Mouse (Mus musculus) c-Kit-positive CD71-negative TER-119-negative erythroid progenitor cells, embryonic 14.5 days (primary cell): ENCODE measurements around the gene Myh6.

ENCODE experiments used
- DNase-seq: peaks from one replicate; pipeline ENCODE4 v3.0.0-alpha.2; 2013; ENCODE audit warnings: low read depth

Gene Myh6

GRCm38 (mm10) chr14:54932645-54933150 is 34.0 kb downstream of the Myh6 start, which contains the start of gene Il25:
Gene Il25 (plus strand): TSS chr14:54932695.
- no peak for DNase-seq

DNA sequence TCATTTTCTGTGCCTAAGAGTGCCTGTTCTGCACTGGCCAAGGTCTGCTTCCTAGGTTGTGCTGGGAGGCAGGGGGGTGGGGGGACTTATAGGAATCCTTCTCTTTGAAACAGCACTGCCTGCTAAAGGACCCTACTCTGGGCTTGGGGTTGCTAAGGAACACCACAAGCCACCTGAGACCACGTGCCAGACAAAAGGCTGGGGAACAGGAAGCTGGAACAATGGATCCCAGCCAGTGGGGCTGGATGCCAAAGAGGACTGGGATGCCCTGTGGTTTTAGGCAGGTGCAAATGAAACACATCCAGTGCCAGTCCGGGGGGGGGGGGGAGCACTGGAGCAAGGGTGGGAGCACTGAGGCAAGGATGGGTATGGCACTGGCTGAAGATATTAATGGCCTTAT is 36.3 kb downstream of the Myh6 start:
- no peak for DNase-seq

GRCm38 (mm10) chr14:54929801-54930200 is 36.9 kb downstream of the Myh6 start:
- no peak for DNase-seq

- no peak for DNase-seq
Measured at GRCm38 (mm10) chr14:54927296-54927695, 39.4 kb downstream of the Myh6 start.

GRCm38 (mm10) chr14:54926401-54927158 is 40.1 kb downstream of the Myh6 start:
- DNase-seq, result no peak

GRCm38 (mm10) chr14:54925349-54926342 is 41.1 kb downstream of the Myh6 start, which contains the start of gene Efs:
Gene Efs (minus strand): TSS chr14:54926126.
- no peak for DNase-seq

DNA sequence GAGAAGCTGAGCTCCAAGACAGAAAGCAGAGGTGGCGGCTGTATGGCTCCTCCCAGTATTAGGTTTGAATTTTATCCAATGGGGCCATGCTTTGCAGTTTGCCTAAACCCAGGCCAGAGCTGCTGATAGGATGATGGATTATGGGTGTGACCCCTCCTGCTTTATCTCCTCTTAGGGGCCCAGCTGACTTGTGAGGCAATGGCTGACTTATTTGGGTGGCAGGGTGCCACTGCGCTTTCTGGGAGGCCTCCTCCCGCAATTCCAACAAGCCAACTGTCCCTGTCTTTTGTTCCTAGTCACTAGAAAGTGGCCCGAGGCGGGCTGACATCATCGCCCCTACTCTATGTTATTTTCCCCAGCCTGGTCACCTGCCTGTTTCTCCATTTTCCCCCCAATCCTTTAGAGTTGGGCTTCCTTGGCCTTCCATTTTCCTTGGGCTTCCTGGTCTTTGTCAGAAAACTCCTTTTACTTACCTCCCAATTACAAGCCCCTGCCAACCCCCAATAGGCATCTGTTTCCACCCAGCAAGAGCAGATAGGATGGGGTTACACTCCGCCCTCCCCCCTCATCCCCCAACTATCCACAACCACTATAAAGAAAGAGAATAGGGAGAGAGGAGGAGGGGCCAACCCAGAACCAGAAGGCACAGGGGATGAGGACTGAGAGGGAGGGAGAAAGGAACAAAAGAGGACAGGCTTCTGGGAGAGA is 41.9 kb downstream of the Myh6 start:
- DNase-seq, result no peak

DNA sequence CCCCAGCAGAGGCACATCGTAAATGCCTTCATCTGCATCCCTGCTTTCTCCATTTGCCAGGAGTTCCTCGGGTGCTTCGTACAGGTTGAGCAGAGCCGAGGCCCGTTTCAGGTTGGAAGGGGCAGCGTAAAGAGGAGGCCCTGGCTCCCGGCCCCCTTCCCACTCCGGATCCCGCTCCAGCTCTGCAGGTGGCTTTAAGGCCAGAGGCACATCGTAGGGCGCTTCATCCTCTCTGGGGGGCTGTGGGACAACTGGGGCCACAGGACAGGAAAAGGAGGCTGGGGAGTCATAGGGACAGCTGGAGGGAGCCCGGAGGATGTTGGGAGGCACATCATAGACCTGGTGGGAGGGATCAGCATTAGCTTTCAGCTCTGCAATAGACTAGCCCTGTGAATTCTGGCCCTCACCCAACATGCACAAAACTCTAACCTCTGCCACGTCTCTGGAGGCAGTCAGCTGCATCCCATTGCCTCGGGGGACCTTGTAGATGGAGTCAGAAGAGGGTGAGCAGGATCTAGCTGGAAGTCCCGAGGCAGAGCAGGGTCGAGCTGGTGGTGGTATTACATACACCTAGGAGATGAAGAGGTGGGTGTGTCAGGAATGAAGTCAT is 46.5 kb downstream of the Myh6 start:
- no peak for DNase-seq

GRCm38 (mm10) chr14:54913343-54913742 is 53.4 kb downstream of the Myh6 start:
- DNase-seq, result no peak

- no peak for DNase-seq
Measured at GRCm38 (mm10) chr14:54912886-54913285, 53.8 kb downstream of the Myh6 start, which contains the start of gene Slc22a17. Gene Slc22a17 (minus strand): TSS chr14:54913132.

GRCm38 (mm10) chr14:54912109-54912850 is 54.4 kb downstream of the Myh6 start:
- DNase-seq, result no peak

DNA sequence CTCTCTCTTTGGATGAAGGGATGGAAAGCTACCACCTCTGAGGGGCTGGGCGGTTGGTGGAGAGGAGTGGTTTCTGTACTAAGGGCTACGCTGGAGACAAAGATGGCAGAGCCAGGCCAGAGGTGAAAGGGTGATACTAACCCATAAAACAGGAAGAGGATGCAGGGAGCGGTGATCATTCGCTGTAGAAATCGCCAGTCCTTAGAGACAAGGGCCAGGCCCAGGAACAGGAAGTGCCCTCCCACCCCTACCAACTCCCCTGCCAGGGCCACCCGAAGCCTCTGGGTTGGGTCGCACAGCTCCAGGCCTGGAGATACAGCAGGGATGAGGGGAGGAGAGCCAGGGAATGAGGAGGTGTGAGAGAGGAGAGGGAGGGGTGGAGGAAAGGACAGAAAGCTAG is 58.0 kb downstream of the Myh6 start:
- DNase-seq, result no peak

DNA sequence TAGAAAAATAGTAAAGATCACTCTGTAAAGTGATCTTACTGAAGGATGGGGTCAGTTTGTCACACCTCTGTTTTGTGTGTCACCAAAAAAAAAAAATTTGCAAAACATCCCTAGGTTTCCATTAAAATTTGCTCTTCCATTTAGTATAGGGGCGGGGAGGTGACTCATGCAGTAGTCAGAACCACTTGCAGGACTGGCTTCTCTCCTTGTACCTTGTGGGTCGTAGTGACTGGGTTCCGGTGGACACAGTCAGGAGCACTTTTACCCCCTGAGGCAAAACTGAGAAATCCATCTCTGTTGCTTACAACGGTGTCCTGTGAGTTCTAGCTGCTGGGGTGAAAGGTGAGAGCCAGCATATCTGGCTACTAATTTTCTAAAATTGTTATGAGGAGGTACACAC is 63.1 kb downstream of the Myh6 start:
- DNase-seq, result no peak

DNA sequence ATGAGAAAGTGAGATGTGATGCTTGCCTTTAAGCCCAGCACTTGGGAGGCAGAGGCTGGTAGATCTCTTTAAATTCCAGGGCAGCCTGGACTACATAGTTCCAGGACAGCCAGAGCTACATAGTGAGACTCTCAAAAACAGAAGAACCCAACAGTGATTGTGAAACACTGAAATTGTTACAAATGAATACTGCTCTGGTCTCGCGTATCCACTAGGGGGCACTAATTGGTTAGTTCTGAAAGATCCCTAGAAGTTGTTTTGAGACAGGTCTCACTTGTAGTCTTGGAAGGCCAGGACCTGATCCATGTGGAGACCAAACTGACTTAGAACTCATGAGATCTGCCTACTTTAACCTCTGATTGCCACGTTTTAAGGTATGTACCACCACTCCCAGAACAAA is 66.3 kb downstream of the Myh6 start:
- no peak for DNase-seq

DNA sequence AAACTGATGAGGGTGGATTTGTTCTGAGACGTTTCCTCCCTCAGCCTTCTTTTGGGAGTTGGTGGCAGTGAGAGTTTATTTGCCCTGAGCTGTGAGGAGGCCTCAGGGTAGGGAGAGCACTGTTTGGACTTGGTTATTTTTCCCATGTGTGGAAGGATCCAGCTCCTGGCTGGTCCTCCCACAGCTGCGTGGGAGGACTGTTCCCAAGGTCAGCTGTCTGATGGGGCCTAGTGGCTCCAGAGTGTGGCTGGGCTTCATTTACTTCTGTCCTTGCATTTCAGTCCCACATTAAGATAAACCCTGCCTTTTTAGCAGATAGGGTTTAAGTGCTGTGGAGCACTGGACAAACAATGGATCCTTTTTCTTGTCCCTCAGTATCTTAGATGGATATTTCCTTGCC is 69.3 kb downstream of the Myh6 start:
- no peak for DNase-seq

DNA sequence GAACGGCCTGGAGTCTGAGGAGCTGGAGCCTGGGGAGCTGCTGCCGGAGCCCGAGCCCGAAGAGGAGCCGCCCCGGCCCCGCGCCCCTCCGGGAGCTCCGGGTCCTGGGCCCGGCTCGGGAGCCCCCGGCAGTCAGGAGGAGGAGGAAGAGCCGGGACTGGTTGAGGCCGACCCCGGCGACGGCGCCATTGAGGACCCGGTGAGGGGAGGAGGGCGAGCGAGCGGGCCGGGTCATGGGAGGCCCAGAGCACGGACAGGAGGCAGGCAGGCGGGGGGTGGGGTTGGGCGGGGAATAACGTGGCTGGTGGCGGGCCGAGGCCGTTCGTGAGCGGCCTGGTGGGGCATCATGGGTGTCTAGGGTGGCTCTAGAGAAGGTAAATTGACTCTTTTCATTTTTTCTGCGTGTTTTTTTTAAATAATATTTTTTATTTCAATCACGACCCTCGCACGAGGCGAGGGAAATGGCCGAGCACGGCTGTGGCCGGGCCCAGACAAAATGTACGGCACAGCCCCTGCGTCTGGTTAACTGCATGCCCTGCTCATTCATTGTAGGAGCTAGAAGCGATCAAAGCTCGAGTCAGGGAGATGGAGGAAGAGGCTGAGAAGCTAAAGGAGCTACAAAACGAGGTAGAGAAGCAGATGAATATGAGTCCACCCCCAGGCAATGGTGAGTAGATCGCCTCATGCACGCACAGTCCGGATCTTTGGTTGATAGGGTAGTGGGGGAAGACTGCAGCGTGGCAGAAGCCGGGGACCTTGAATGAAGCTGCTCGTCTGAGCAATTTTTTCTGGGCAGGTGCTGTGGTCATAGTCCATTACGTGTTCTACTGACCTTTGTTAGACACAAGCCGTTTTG is 72.2 kb downstream of the Myh6 start:
- no peak for DNase-seq

- DNase-seq, result peak; percentile 98
Measured at GRCm38 (mm10) chr14:54893651-54894181, 73.0 kb downstream of the Myh6 start.

GRCm38 (mm10) chr14:54892200-54892599 is 74.5 kb downstream of the Myh6 start, which contains the start of gene Pabpn1:
Gene Pabpn1 (plus strand): TSS chr14:54892500.
- no peak for DNase-seq
